Mouse (Mus musculus) layer of hippocampus, adult 11-12 months (tissue): ENCODE results near the gene Mtx1.
A peak's percentile ranks its signal among the peaks of the same experiment; 100 is the strongest.
"Not testable (repeated sequence)": the region's sequence is repeated elsewhere in the genome, so short reads cannot be mapped to it uniquely, and the experiment has no call there.

Experiments used
- DNase-seq: peaks from one replicate; pipeline ENCODE4 v3.0.0; 2022; ENCODE audit warnings: low spot score

Mtx1 gene

DNA sequence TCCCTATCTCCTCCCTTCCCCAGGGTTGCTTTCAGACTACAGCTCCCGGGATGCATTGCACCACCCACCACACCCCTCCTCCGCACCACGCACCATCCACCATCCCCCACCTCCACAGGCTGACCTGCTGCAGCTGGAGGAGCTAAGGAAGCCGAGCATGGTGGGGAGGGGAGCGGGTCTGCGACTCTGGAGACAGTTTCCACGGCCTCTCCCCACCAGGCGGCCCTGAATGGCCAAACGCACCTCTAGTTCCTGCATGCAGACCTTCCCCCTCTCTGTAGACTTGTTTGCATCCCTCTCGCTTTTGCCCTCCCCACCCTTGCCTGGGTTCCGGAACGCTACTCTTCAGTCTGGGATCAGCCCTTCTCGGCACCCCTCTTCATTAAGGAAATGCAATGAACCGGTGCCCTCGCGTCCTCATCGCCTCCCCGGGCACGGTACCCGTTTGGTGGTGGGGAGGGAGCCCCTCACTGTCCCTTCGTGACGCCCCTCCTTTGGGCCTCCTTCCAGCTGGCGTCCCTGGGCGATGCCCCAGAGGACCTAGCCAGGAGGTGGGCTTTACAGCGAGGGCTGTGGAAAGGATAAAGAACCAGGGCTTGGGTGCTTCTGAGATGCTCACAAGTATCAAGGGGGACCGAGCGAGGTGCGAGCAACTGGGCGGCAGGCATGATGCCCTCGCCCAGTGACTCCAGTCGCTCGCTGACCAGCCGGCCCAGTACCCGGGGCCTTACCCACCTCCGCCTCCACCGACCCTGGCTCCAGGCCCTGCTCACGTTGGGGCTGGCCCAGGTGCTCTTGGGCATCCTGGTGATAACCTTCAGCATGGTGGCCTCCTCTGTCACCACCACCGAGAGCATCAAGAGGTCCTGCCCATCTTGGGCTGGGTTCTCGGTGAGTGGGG lies 43.6 kb downstream of the Mtx1 start, which contains the start of gene Fam189b:
Fam189b (plus strand) TSS at position 86 of the 901 bp plus-strand sequence.
- DNase-seq: peak; percentile 90

DNA sequence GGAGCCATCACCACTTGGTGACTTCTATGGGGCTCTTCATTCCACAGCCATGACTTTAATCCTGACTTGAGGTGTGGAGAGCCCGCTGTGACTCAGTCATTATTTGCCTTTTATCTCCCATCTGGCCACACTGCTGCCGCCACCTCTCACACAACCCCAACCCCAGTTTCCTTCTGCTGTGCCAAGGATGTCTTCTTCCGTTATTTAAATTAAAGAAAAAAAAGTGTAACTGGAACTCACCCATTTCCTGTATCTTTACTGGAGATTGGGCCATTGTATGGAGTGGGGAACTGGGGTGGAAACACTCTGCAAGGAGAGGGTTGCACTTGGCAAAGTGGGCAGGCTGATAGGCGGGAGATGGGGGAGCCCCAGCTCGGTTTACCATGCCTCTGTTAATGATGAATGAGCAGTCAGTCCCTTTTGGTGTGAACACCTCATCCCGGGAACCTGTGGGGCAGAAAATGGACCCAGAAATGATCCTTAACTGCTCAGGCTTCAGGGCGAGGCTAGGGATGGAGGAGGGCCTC lies 44.3 kb downstream of the Mtx1 start:
- DNase-seq: no peak

DNA sequence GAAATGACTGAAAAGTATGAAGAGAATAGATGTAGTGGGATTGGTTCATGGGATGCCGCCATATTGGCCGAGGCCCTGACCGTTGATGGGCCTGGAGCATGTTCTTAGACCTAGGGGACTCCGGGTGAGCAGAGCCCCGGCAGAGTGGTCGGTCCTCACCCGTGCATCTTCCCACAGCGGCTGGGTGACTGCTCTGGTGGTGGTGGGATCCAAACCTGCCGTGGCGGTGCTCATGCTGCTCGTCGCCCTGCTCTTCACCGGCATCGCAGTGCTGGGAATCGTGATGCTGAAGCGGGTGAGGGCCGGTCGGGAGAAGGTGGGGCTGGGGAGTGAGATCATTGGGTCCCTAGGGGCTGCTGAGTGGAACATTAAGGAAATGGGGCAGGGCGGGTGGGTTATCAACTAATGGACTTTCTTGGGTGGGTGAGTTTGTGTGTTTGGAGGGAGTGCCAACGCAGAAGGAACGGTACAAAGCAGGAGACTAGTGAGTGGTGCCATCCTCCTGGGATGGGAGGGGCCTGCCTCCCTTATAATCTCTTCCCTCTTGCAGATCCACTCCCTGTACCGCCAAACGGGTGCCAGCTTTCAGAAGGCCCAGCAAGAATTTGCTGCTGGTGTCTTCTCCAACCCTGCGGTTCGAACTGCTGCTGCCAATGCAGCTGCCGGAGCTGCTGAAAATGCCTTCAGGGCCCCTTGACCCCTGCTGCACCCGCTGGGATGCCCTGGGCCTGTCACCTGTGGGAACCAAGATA lies 45.0 kb downstream of the Mtx1 start:
- no peak for DNase-seq

DNA sequence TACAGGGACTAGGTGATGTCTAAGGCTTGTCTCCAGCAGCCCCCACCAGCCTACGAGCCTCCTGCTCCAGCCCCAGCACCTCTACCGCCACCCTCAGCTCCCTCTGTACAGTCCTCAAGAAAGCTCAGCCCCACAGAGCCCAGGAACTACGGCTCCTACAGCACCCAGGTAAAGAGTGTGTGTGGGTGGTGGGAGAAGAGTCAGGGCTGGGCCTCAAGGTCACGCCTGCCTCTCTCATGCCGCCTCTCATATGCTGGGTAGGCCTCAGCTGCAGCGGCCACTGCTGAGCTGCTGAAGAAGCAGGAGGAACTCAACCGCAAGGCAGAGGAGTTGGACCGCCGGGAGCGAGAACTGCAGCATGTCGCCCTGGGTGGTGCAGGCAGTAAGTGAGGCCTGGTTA lies 47.8 kb downstream of the Mtx1 start:
- no peak for DNase-seq

DNA sequence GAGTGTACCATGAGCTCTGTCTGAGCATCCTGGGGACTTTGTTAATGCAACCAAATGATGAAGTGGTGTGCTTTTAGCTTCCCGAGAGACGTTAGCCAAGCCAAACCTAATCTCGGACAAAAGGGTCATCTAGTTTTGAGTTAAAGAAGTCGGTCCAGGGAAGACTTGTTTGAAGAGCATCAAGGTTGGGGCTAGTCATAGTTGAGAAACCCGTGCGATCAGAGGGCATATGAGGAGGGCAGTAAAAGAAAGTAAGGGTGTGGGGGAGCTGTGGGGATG lies 48.8 kb downstream of the Mtx1 start:
- no peak for DNase-seq

DNA sequence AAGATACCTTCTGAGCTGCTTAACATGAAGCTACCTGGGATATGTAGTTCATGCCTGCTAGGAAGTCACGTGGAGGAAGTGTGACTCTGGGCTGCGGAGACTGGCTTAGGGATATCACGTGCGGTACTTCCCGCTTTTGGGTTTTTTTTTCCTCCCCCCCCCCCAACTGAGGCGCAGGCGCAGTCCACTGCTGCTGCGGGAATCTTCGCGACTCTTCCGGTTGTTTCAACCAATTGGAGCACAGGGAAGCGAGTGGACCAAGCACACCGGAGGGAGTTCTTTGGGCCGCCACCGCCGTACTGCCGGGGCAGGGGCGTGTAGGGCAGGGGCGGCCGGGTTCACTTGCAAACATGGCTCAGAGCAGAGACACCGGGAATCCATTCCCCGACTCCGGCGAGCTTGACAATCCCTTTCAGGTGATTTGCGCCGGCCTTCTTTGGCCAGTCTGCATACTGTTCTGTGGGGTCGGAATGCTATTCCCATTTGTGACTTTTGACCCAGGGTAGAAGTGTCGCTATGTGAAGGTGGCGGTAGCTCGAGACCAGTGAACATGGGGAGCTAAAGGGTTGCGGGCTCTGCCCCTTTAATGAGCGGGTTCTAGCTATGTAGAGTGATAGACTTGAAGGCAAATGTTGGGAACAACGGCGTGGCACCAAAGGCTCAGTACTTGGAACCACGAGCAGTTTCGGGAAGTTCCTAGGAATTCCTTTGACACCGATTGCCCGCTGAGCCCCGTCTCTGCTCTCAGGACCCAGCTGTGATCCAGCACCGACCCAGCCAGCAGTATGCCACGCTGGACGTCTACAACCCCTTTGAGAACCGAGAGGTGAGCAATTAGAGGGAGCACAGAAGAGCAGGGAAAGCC lies 49.4 kb downstream of the Mtx1 start, which contains the start of gene Scamp3:
Scamp3 (plus strand) TSS at position 232 of the 865 bp plus-strand sequence.
- DNase-seq: peak; percentile 91

DNA sequence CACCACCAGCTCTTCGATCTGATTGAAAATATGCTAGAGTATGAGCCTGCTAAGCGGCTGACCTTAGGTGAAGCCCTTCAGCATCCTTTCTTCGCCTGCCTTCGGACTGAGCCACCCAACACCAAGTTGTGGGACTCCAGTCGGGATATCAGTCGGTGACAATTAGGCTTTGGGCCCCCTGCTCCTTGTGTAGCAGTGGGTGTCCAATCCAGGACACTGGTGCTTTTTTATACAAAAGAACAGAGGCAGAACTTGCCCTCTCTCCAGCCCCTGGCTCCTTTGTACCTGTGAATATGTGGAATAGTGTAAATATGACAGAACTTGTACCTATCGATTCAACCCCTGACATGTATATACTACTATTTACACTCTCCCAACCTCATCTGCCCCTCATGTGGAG lies 50.5 kb downstream of the Mtx1 start:
- DNase-seq: no peak

DNA sequence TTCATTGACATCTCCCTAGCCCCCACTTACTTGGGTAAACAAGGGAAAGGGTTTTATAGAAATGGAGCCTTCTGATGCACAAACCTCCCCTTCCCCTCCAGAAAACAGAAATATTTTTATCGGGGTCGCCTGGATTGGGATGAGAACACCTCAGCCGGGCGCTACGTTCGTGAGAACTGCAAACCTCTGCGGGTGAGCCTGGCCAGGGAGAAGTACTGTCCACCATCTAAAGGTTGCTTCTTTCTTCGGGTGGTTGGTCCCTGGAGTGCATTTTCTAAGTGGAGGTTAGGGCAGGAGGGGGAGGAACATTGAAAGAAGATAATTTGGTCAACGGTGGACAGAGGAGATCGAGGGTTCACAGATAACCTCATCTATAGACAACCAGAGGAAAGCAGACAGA lies 51.3 kb downstream of the Mtx1 start:
- no peak for DNase-seq

DNA sequence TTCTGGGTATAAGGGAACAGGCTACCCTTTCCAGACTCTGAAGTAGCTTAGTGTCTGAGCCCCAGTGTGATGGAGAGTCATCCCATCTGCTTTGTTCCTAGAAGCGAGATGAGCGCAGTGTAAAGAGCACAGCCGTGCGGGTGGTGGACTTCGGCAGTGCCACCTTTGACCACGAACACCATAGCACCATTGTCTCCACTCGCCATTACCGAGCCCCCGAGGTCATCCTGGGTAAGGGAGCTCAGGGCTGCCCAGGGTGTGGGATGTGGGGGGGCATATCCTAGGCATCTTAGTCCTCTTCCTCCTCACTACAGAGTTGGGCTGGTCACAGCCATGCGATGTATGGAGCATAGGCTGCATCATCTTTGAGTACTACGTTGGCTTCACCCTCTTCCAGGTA lies 52.0 kb downstream of the Mtx1 start:
- DNase-seq: no peak

DNA sequence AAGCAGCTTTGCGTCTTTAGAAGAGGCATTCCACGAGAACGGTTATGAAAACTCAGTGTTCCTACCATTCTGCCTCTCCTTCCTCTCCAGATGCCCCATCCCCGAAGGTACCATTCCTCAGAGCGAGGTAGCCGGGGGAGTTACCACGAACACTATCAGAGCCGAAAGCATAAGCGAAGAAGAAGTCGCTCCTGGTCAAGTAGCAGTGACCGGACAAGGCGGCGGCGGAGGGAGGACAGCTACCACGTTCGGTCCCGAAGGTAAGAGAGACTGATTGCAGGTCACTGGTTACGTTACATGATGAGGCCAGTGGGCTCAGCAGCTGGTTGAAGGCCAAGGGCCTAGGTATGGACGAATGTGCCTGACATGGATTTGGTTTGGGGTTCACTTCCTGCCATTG lies 59.9 kb downstream of the Mtx1 start:
- no peak for DNase-seq

DNA sequence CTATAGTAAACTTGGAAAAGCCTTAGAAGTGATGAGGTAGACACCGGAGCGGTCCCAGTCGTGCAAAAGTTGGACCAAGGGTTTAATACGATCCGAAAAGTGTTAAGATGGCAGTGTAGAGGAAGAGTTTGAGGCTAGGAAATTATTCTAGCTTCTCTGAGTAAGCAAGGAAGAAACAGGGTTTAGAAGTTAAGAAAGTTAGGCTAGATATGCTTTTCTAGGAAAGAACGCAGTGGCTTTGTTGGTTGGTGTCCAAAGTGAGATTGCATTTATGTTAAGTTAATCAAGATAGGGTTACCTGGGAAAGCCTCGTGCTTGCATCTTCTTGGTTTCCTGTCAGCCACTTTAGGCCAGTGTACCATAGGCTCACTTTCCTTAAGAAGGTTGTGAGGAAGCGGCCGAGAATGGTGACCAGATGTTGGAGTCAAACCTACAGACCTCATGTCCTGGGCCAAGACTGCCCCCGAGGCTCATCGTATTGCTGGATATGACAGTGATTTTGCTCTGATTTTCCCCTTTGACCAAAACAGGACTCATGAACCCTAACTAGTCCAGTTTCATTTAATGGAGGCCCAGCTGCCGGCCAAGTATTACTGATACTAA lies 61.5 kb downstream of the Mtx1 start:
- DNase-seq: no peak

DNA sequence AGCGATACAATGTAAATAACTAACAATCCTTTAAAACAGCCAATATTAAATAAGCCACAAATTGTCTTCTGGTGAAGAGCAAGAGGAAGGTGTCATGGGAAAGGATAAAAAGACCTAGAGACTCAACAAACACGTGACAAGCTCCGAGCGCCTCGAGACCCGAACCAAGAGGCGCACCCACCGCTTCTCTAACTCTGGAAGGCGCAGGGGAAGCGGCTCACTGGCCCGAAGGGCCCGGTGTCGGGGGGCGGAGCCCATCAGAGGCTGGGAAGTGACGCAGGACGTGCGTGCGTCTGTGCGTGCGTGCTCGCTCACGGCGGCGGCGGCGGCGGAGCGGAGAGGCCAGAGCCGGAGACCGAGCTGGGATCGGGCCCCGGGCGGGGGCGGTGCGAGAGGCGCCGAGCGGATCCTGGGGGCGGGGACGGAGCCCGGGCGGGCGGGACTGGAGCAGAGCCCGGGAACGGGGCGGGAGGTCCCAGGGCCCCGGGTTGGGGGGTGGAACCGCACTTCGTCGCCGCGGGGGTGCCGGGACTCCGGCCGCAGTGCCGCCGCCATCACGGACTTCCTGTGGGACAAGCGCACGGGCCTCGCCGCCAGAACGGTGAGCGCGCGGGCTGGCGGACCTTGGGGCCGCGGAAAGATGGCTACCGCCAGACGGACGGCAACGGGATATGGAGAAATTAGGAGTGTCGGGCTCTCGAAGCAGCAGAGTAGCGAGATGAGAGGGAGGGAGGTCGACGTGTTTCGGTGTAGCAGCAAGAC lies 62.2 kb downstream of the Mtx1 start, which contains the start of gene Clk2:
Clk2 (plus strand) TSS at position 290 of the 762 bp plus-strand sequence.
- peak; percentile 93 for DNase-seq

DNA sequence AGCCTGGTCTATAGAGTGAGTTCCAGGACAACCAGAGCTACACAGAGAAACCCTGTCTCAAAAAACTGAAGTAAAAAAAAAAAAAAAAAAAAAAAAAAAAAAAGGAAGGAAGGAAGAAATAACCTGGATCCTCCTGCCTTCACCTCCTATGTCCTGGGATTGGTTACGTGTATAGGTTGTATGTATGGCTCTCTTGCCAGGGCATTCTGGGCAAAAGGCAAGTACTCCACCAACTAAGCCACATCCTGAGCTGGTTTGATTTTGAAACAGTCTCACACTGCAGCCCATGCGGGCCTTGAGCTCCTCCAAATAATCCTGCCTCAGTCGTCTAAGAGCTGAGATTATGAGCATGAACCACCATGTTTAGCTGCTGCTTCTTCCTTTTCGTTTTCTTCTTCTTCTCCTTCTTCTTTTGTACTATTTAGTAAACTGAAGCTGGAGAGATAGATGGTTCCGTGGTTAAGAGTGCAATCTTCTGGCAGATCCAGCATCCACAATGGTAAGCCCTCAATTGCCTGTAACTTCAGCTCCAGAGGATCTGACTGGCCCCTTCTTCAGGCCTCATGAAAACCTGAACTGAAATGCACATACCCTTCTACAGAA lies 63.1 kb downstream of the Mtx1 start:
- DNase-seq: no peak

DNA sequence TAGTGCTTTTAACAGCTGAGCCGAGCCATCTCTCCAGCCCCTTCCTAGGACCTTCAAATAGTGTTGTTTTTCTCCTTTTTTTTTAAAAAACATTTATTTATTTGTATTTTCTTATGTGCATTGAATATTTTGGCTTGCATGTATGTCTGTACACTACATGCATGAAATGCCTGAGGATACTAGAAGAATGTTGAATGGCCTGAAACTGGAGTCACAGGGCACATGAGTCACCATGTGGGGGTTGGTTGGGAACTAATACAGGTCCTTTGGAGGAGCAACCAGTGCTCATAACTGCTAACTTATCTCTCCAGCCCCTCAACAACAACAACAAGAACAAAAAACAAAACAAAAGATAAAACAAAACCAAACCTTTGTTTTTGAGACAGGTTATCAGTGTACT lies 63.8 kb downstream of the Mtx1 start:
- no peak for DNase-seq

DNA sequence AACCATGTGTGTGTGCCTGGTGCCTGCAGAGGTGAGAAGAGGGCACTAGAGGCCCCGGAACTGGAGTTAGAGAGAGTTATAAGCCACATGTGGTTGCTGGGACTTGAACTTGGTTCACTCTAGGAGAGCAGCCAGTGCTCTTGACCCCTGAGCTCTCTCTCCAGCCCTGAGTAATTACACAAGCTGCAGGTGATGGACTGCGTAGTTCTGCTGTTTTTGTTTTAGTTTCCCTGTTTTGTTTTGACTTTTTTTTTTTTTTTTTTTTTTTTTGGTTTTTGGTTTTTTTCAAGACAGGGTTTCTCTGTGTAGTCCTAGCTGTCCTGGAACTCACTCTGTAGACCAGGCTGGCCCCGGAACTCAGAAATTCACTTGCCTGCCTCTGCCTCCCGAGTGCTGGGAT lies 65.1 kb downstream of the Mtx1 start:
- no peak for DNase-seq

DNA sequence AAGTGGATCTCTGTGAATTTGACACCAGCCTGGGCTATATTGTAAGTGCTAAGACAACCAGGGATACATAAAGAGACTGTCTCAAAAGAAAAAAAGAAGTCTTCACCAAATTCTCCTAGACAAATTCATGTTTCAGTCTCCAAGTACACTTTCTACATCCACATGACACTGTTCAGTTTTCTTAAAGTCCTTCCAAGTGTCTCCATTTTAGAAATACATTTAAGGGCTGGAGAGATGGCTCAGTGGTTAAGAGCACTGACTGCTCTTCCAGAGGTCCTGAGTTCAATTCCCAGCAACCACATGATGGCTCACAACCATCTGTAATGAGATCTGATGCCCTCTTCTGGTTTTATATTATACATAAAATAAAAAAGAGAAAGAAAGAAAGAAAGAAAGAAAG lies 65.7 kb downstream of the Mtx1 start:
- not testable (repeated sequence) for DNase-seq

DNA sequence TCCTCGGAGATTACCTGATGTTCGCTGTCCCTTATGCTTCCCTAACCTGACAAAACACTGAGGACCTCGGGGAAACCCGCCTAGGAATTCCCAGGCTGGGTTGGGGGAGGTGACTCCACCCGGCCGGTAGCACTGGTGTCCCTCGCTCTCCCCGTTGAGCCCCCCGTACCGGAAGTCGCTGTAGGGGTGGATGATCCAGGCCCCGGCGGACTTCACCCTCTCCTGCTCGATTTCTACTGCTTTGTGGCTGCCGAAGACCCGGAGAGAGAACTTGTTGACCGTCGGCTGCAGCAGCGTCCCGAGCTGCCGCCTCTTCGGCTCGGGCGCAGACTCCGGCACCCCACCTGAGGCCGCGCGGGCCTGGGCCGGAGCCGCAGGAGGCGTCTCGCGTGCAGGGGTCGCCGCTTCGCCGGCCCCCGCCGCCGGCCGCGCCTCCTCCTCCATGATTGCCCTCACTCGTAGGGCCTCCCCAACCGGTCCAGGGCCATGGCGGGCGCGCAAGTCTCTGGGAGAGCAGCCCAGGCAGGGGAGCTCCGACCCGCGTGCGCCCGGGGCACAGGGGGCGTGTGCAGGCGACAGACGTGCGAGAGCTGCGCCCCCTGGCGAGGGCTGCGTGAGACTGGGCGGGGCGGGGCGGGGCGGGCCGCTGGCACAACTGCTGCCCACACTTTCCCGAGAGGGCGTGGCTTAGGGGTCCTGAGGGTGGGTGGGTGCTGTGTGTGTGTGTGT lies 67.1 kb downstream of the Mtx1 start, which contains the start of gene Hcn3:
Hcn3 (minus strand) TSS at position 581 of the 729 bp plus-strand sequence.
- DNase-seq: peak; percentile 41

DNA sequence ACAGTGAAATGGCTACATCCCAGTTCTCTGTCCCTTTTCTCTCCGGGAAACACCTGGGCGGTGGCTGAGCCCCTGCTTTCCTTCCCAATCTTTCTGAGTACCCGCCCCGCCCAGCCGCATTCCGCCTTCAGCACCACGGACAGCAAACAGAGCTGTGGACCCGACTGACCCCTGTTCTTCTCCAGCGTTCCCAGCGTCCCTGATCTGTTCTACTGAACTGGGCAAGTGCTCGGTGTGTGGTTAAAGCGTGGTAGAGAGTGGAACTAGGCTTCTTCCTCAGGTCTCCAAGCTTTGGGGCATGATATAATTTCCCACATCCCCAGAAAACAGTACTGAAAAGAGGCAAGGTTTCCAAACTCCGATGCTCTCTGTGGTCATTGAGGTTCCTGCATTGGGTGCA lies 67.7 kb downstream of the Mtx1 start:
- no peak for DNase-seq
